Mouse (Mus musculus) embryonic facial prominence, embryonic 10.5 days (tissue): ENCODE results near the gene Smcr8. TPM values are rescaled to one million over a fixed set of nuclear protein-coding genes. Genes with fewer than 3 reads are reported as not detected.
"Not testable (repeated sequence)": the region's sequence is repeated elsewhere in the genome, so short reads cannot be mapped to it uniquely, and the experiment has no call there.

ENCODE experiments used
- DNase-seq: peaks from one replicate; pipeline ENCODE4 v3.0.0-alpha.2; 2017; ENCODE audit warnings: low spot score
- H3K27ac ChIP-seq: fragments of 300-500 bp; sonication (generic); replicated peaks from 2 replicates; pipeline ENCODE4 v1.5.1; 2016; ENCODE audit warnings: mild to moderate bottlenecking
- H3K27me3 ChIP-seq: fragments of 300-500 bp; sonication (generic); replicated peaks from 2 replicates; pipeline ENCODE4 v1.6.1; 2016; ENCODE audit warnings: low read depth, mild to moderate bottlenecking; ENCODE audit not compliant: poor library complexity, severe bottlenecking
- H3K36me3 ChIP-seq: fragments of 300-500 bp; sonication (generic); replicated peaks from 2 replicates; pipeline ENCODE4 v1.6.1; 2016; ENCODE audit warnings: mild to moderate bottlenecking, moderate library complexity
- H3K4me1 ChIP-seq: fragments of 300-500 bp; sonication (generic); 2 replicates; pipeline ENCODE4 v1.6.1; 2016
- H3K4me3 ChIP-seq: fragments of 300-500 bp; sonication (generic); 2 replicates; pipeline ENCODE4 v1.5.1; 2016; ENCODE audit warnings: mild to moderate bottlenecking, moderate library complexity
- H3K9me3 ChIP-seq: fragments of 300-500 bp; sonication (generic); 2 replicates; pipeline ENCODE4 v1.6.1; 2016; ENCODE audit warnings: mild to moderate bottlenecking
- WGBS: fragments of 180-500 bp; shearing (Covaris S2); methylation state at CpG from one replicate; pipeline ENCODE4 v1.1.7; 2016; 5-methylcytosine and 5-hydroxymethylcytosine counted together
- polyA plus RNA-seq: library from polyadenylated mRNA; unstranded; fragments of >200 nt; fragmentation: Nextera tagmentation; extraction: Ambion mirVana; gene quantifications from 2 replicates; pipeline ENCODE4 v1.2.1, GENCODE M21; 2016

The Smcr8 gene
- polyA plus RNA-seq, 1 experiment from 2014 or later: 9.0 TPM

- H3K9me3 ChIP-seq: no peaks in the 10 kb centered on the region
- DNase-seq: no peak
- H3K4me3 ChIP-seq: no peak overlapping the region
- WGBS: 92% methylated on average over 11 of the region's 11 CpGs
- no peaks in the 10 kb centered on the region for H3K27me3 ChIP-seq
- peaks cover 98% of the 10 kb centered on the region for H3K36me3 ChIP-seq
- no peak overlapping the region for H3K27ac ChIP-seq
- no peaks in the 10 kb centered on the region for H3K4me1 ChIP-seq
These were observed 19.0 kb downstream of the Smcr8 start for GRCm38 (mm10) chr11:60796342-60796741.

GRCm38 (mm10) chr11:60799977-60800376 is 22.7 kb downstream of the Smcr8 start:
- Histone ChIP-seq H3K9me3 (no peaks in the 10 kb centered on the region), H3K27ac (no peak overlapping the region), H3K27me3 (no peaks in the 10 kb centered on the region), H3K4me1 (no peaks in the 10 kb centered on the region), H3K36me3 (peaks cover 99% of the 10 kb centered on the region), H3K4me3 (no peak overlapping the region)
- no peak for DNase-seq
- WGBS: 88% methylated on average over 4 of the region's 4 CpGs

- no peaks in the 10 kb centered on the region for H3K27me3 ChIP-seq
- no peak for DNase-seq
- no peak overlapping the region for H3K27ac ChIP-seq
- H3K36me3 ChIP-seq: peaks cover 98% of the 10 kb centered on the region
- no peaks in the 10 kb centered on the region for H3K9me3 ChIP-seq
- WGBS: 89% methylated on average over 1 of the region's 1 CpGs
- no peak overlapping the region for H3K4me3 ChIP-seq
- H3K4me1 ChIP-seq: no peaks in the 10 kb centered on the region
These were observed 23.6 kb downstream of the Smcr8 start for GRCm38 (mm10) chr11:60800892-60801291.

- Histone ChIP-seq H3K27me3 (no peaks in the 10 kb centered on the region), H3K9me3 (no peaks in the 10 kb centered on the region), H3K36me3 (peaks cover 33% of the 10 kb centered on the region), H3K4me1 (peaks cover 31% of the 10 kb centered on the region), H3K4me3 (peak overlapping the region; percentile 66; the same call in 1 of the 2 replicates), H3K27ac (no peak overlapping the region)
- DNase-seq: no peak
- 80% methylated on average over 4 of the region's 4 CpGs for WGBS
These were observed 31.2 kb downstream of the Smcr8 start for GRCm38 (mm10) chr11:60808286-60809070.

GRCm38 (mm10) chr11:60809546-60809945 is 32.2 kb downstream of the Smcr8 start:
- Histone ChIP-seq H3K27ac (0 out of 2 replicates have a peak overlapping the region, but pooled peaks have one; percentile 24), H3K9me3 (no peaks in the 10 kb centered on the region), H3K27me3 (no peaks in the 10 kb centered on the region), H3K4me1 (peaks cover 31% of the 10 kb centered on the region), H3K36me3 (peaks cover 23% of the 10 kb centered on the region), H3K4me3 (peak overlapping the region; percentile 66)
- WGBS: 63% methylated on average over 1 of the region's 1 CpGs
- DNase-seq: no peak

- 13% methylated on average over 14 of the region's 14 CpGs for WGBS
- H3K36me3 ChIP-seq: peaks cover 16% of the 10 kb centered on the region
- H3K4me1 ChIP-seq: peaks cover 31% of the 10 kb centered on the region
- H3K4me3 ChIP-seq: peak overlapping the region; percentile 66
- no peaks in the 10 kb centered on the region for H3K27me3 ChIP-seq
- DNase-seq: peak; percentile 17
- H3K27ac ChIP-seq: peak overlapping the region; percentile 76
- H3K9me3 ChIP-seq: no peaks in the 10 kb centered on the region
These were observed 33.0 kb downstream of the Smcr8 start for GRCm38 (mm10) chr11:60810046-60810965.

GRCm38 (mm10) chr11:60811054-60811460 is 33.7 kb downstream of the Smcr8 start:
- Histone ChIP-seq H3K36me3 (peaks cover 10% of the 10 kb centered on the region), H3K9me3 (no peaks in the 10 kb centered on the region), H3K4me3 (peak overlapping the region; percentile 66), H3K4me1 (peaks cover 31% of the 10 kb centered on the region), H3K27ac (peak overlapping the region; percentile 76), H3K27me3 (no peaks in the 10 kb centered on the region)
- peak; percentile 99 for DNase-seq
- WGBS: under 1% methylated on average over 29 of the region's 29 CpGs

GRCm38 (mm10) chr11:60811618-60812017 is 34.3 kb downstream of the Smcr8 start, which contains the start of gene Shmt1:
Gene Shmt1, minus strand, starts transcription at chr11:60811718.
- Histone ChIP-seq H3K27ac (peak within 1 kb of the TSS; percentile 76), H3K4me3 (peak within 1 kb of the TSS; percentile 66), H3K4me1 (peaks cover 31% of the 10 kb centered on the region)
- H3K9me3 ChIP-seq, H3K36me3 ChIP-seq, DNase-seq, H3K27me3 ChIP-seq: not testable (repeated sequence)
- WGBS: 25% methylated on average over 6 of the region's 6 CpGs

- no peaks in the 10 kb centered on the region for H3K9me3 ChIP-seq
- H3K27ac ChIP-seq: no peak overlapping the region
- H3K4me3 ChIP-seq: no peak overlapping the region
- no peaks in the 10 kb centered on the region for H3K27me3 ChIP-seq
- no peak for DNase-seq
- H3K4me1 ChIP-seq: no peaks in the 10 kb centered on the region
- no peaks in the 10 kb centered on the region for H3K36me3 ChIP-seq
- WGBS: 78% methylated on average over 5 of the region's 5 CpGs
These were observed 39.1 kb downstream of the Smcr8 start for GRCm38 (mm10) chr11:60816398-60816797.

GRCm38 (mm10) chr11:60823771-60824170 is 46.4 kb downstream of the Smcr8 start:
- Histone ChIP-seq H3K4me1 (no peaks in the 10 kb centered on the region), H3K4me3 (no peak overlapping the region), H3K27ac (no peak overlapping the region), H3K27me3 (no peaks in the 10 kb centered on the region), H3K9me3 (no peaks in the 10 kb centered on the region), H3K36me3 (no peaks in the 10 kb centered on the region)
- no peak for DNase-seq
- WGBS: 67% methylated on average over 2 of the region's 2 CpGs

- DNase-seq: no peak
- WGBS: 85% methylated on average over 3 of the region's 3 CpGs
- Histone ChIP-seq H3K36me3 (no peaks in the 10 kb centered on the region), H3K27me3 (no peaks in the 10 kb centered on the region), H3K27ac (no peak overlapping the region), H3K4me1 (no peaks in the 10 kb centered on the region), H3K4me3 (no peak overlapping the region), H3K9me3 (no peaks in the 10 kb centered on the region)
These were observed 47.9 kb downstream of the Smcr8 start for GRCm38 (mm10) chr11:60825191-60825590.

GRCm38 (mm10) chr11:60826700-60827099 is 49.4 kb downstream of the Smcr8 start:
- Histone ChIP-seq H3K9me3 (no peaks in the 10 kb centered on the region), H3K27me3 (no peaks in the 10 kb centered on the region), H3K27ac (no peak overlapping the region), H3K36me3 (no peaks in the 10 kb centered on the region), H3K4me3 (no peak overlapping the region), H3K4me1 (peaks cover 10% of the 10 kb centered on the region)
- WGBS: 65% methylated on average over 1 of the region's 1 CpGs
- DNase-seq: no peak
